14 mouse cellular contexts compared by ENCODE assay signal in the genomic region with DNA sequence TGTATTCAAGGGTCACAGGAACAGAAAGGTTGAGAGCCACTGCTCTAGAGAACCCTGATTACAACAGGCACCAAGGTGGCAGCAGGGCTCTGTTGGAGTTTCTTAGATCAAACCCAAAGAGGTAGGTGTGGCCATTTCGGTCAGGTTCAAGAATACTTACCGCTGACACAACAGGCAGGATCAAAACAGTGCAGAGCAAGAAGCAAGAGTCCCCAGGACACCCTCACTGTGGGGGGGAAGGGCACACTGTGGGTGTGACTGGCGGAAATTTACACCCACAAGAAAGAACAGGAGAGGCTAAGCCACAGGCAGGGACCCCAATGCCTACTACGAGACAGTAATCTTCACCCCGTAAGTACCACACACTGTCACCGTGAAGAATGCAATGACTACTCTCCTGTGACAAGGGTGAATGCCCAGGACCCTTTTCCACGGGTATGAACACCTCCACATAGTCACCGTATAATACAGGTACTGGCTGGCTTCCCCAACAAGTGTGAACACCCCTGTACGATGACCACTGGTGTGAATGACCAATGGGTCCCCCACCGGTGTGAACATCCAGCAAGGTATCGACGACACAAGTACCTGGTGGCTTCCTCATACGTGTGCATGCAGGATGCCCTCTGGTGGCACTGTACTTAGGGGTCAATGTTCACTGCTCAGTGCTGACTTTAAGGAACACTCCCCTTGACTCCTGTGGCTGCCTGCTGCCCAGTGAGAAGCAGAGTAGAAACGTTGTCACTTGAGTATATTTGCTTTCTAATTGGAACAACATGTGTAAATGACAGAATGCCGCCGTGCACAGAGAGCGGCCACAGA. TPM values are rescaled to one million over a fixed set of nuclear protein-coding genes. Genes with fewer than 3 reads are reported as not detected.
DNase-seq lines count a peak whose midpoint lies in the region; ATAC-seq and TF ChIP-seq lines count a peak whose summit lies in the region.
"Had no signal": no experiment of that assay in that cellular context is flagged by ENCODE, and none has a peak within 500 bp of the region (broad histone marks: within the 10 kb centered on the region; RNA-seq: fewer than 3 reads in every experiment).

No protein-coding gene starts in this region.

- WGBS in forebrain, embryonic 16.5 days, result 86% methylated on average over 17 of the region's 17 CpGs
- whole genome bisulfite sequencing in forebrain, embryonic 10.5 days, result 87% methylated on average over 17 of the region's 17 CpGs
- 84% methylated on average over 17 of the region's 17 CpGs for WGBS in lung, embryonic 14.5 days
- 81% methylated on average over 17 of the region's 17 CpGs for WGBS in stomach, postnatal 0 days

- TF ChIP-seq CTCF in lung, embryonic 14.5 days (IDR thresholded peaks at IDR 0.05; ENCODE audit: low read depth), result peak; percentile 19; the same call in 1 of the 2 replicates
- TF ChIP-seq CTCF in stomach, postnatal 0 days (IDR thresholded peaks at IDR 0.05; ENCODE audit: low read depth), result peak; percentile 46

- peaks cover 15% of the 10 kb centered on the region; the same call in 1 of the 2 replicates for H3K36me3 ChIP-seq in forebrain, embryonic 16.5 days (ENCODE audit: control insufficient read depth, insufficient read depth)
- H3K36me3 ChIP-seq in forebrain, embryonic 10.5 days (replicated peaks), result peaks cover 88% of the 10 kb centered on the region
- peaks cover 80% of the 10 kb centered on the region for H3K36me3 ChIP-seq in lung, embryonic 14.5 days (ENCODE audit: insufficient read depth)
- H3K36me3 ChIP-seq in stomach, postnatal 0 days (ENCODE audit: control insufficient read depth, insufficient read depth, low read length), result peaks cover 24% of the 10 kb centered on the region

- ATAC-seq in forebrain, embryonic 16.5 days, result no peak
- ATAC-seq in lung, embryonic 14.5 days (ENCODE audit: insufficient read depth), result no peak
- ATAC-seq in stomach, postnatal 0 days (ENCODE audit: low FRiP score, low TSS enrichment), result no peak
- ATAC-seq in erythroblast, adult 5-6 weeks (replicated peaks; ENCODE audit: low FRiP score, poor library complexity, severe bottlenecking), result no peak

- H3K27ac ChIP-seq in forebrain, embryonic 16.5 days (ENCODE audit: low read length), result peak overlapping the region; percentile 21; the same call in 1 of the 2 replicates
- H3K27ac ChIP-seq in forebrain, embryonic 10.5 days, result no peak overlapping the region
- H3K27ac ChIP-seq in lung, embryonic 14.5 days (ENCODE audit: low read depth), result no peak overlapping the region
- H3K27ac ChIP-seq in stomach, postnatal 0 days (replicated peaks), result no peak overlapping the region

- no peak overlapping the region for H3K4me3 ChIP-seq in forebrain, embryonic 16.5 days (replicated peaks; ENCODE audit: low read length)
- H3K4me3 ChIP-seq in forebrain, embryonic 10.5 days, result no peak overlapping the region
- H3K4me3 ChIP-seq in lung, embryonic 14.5 days (ENCODE audit: low read depth, low read length), result no peak overlapping the region
- no peak overlapping the region for H3K4me3 ChIP-seq in stomach, postnatal 0 days (ENCODE audit: low read depth, low read length)

- H3K9me3 ChIP-seq in forebrain, embryonic 16.5 days (ENCODE audit: control insufficient read depth, low read length), result no peaks in the 10 kb centered on the region
- no peaks in the 10 kb centered on the region for H3K9me3 ChIP-seq in forebrain, embryonic 10.5 days
- H3K9me3 ChIP-seq in lung, embryonic 14.5 days (ENCODE audit: low read depth, low read length), result no peaks in the 10 kb centered on the region
- H3K9me3 ChIP-seq in stomach, postnatal 0 days (ENCODE audit: control insufficient read depth, low read length), result no peaks in the 10 kb centered on the region

- H3K4me1 ChIP-seq in forebrain, embryonic 16.5 days (replicated peaks; ENCODE audit: control insufficient read depth, insufficient read depth, low read length), result peaks cover 15% of the 10 kb centered on the region
- peaks cover 4% of the 10 kb centered on the region; the same call in 1 of the 2 replicates for H3K4me1 ChIP-seq in forebrain, embryonic 10.5 days
- no peaks in the 10 kb centered on the region for H3K4me1 ChIP-seq in lung, embryonic 14.5 days (ENCODE audit: insufficient read depth)
- no peaks in the 10 kb centered on the region for H3K4me1 ChIP-seq in stomach, postnatal 0 days (replicated peaks; ENCODE audit: control insufficient read depth, insufficient read depth)

- H3K4me2 ChIP-seq in forebrain, embryonic 16.5 days (ENCODE audit: low read length), result no peak overlapping the region
- no peak overlapping the region for H3K4me2 ChIP-seq in lung, embryonic 14.5 days
- H3K4me2 ChIP-seq in stomach, postnatal 0 days (replicated peaks; ENCODE audit: low read depth), result no peak overlapping the region

- H3K27me3 ChIP-seq in forebrain, embryonic 16.5 days (replicated peaks; ENCODE audit: control insufficient read depth, insufficient read depth, low read length), result no peaks in the 10 kb centered on the region
- H3K27me3 ChIP-seq in forebrain, embryonic 10.5 days (ENCODE audit: poor library complexity, severe bottlenecking), result no peaks in the 10 kb centered on the region
- H3K27me3 ChIP-seq in lung, embryonic 14.5 days (ENCODE audit: insufficient read depth, low read length), result no peaks in the 10 kb centered on the region
- no peaks in the 10 kb centered on the region for H3K27me3 ChIP-seq in stomach, postnatal 0 days (ENCODE audit: control insufficient read depth, insufficient read depth, low read length)

- DNase-seq in forebrain, embryonic 10.5 days (ENCODE audit: extremely low spot score, low spot score), result no peak
- DNase-seq in lung, embryonic 14.5 days, result no peak
- DNase-seq in lung, postnatal 14 days, result no peak
- DNase-seq in induced T-regulatory cell, adult 2 months (ENCODE audit: low read depth), result peak; percentile 23
- no peak for DNase-seq in stomach, postnatal 0 days (ENCODE audit: low spot score)
- DNase-seq: adrenal gland, postnatal 25 days; heart, adult 18-20 months; heart, postnatal 36 days; layer of hippocampus, postnatal 36 days; liver; retina, postnatal 1 day had no signal

- H3K9ac ChIP-seq in forebrain, embryonic 16.5 days (replicated peaks; ENCODE audit: low read depth, low read length), result no peak overlapping the region
- no peak overlapping the region for H3K9ac ChIP-seq in lung, embryonic 14.5 days
- no peak overlapping the region for H3K9ac ChIP-seq in stomach, postnatal 0 days (ENCODE audit: low read length)

- no peak for TF ChIP-seq EP300 in stomach, postnatal 0 days (optimal IDR thresholded peaks at IDR 0.05)

RNA-seq across cellular contexts. Expression of a gene that starts 13.6 kb away (rescaled TPM):
- polyA plus RNA-seq in forebrain, embryonic 16.5 days (2015; fragmentation: Nextera tagmentation; extraction: Ambion mirVana), result 3.7 and 4.0 TPM in 2 replicates
- 3.4 and 4.3 TPM in 2 replicates for polyA plus RNA-seq in forebrain, embryonic 10.5 days (2016; fragmentation: Nextera tagmentation; extraction: Ambion mirVana)
- polyA plus RNA-seq in lung, embryonic 14.5 days (2014; fragmentation: Nextera tagmentation; extraction: Ambion mirVana), result 7.4 and 9.3 TPM in 2 replicates
- polyA plus RNA-seq in stomach, postnatal 0 days (2015; fragmentation: Nextera tagmentation; extraction: Ambion mirVana), result 1.8 and 2.3 TPM in 2 replicates
- total RNA-seq in erythroblast, adult 5-6 weeks (2015; ENCODE audit: low replicate concordance), result not detected in 2 replicates
- not detected in 2 replicates for total RNA-seq in erythroblast, adult 5-6 weeks (2017; ENCODE audit: low replicate concordance)
- total RNA-seq: megakaryocyte progenitor cell, adult 5-6 weeks had no signal
